Mouse (Mus musculus) MN1 (cell line): ENCODE results near the gene Mettl24.

Experiments used
- DNase-seq: peaks from one replicate; pipeline ENCODE4 v3.0.0-alpha.2; 2016; ENCODE audit warnings: low spot score

Mettl24 gene

GRCm38 (mm10) chr10:40683092-40683867 is at the start of gene Mettl24:
Gene Mettl24 (plus strand): TSS chr10:40683282.
- DNase-seq, result peak; percentile 94

- peak; percentile 33 for DNase-seq
These were observed 45.8 kb upstream of the Mettl24 start for GRCm38 (mm10) chr10:40637331-40637730.

GRCm38 (mm10) chr10:40638276-40638675 is 44.8 kb upstream of the Mettl24 start:
- DNase-seq, result peak; percentile 71

GRCm38 (mm10) chr10:40638823-40639819 is 44.0 kb upstream of the Mettl24 start:
- peak; percentile 88 for DNase-seq

- DNase-seq, result no peak
These were observed 42.7 kb upstream of the Mettl24 start for GRCm38 (mm10) chr10:40640406-40640805.

GRCm38 (mm10) chr10:40641901-40642300 is 41.2 kb upstream of the Mettl24 start:
- no peak for DNase-seq

GRCm38 (mm10) chr10:40643126-40643525 is 40.0 kb upstream of the Mettl24 start:
- DNase-seq, result no peak

GRCm38 (mm10) chr10:40644456-40644855 is 38.6 kb upstream of the Mettl24 start:
- DNase-seq, result no peak

GRCm38 (mm10) chr10:40645346-40645745 is 37.7 kb upstream of the Mettl24 start:
- DNase-seq, result no peak

GRCm38 (mm10) chr10:40648776-40649175 is 34.3 kb upstream of the Mettl24 start:
- DNase-seq, result no peak

- DNase-seq, result peak; percentile 76
These were observed 33.4 kb upstream of the Mettl24 start for GRCm38 (mm10) chr10:40649634-40650033.

- no peak for DNase-seq
These were observed 31.4 kb upstream of the Mettl24 start for GRCm38 (mm10) chr10:40651676-40652075.

GRCm38 (mm10) chr10:40665270-40665669 is 17.8 kb upstream of the Mettl24 start:
- no peak for DNase-seq

GRCm38 (mm10) chr10:40666943-40667342 is 16.1 kb upstream of the Mettl24 start:
- no peak for DNase-seq

- DNase-seq, result no peak
These were observed 14.4 kb upstream of the Mettl24 start for GRCm38 (mm10) chr10:40668640-40669039.

GRCm38 (mm10) chr10:40672587-40673296 is 10.3 kb upstream of the Mettl24 start:
- no peak for DNase-seq

GRCm38 (mm10) chr10:40673297-40673665 is 9.8 kb upstream of the Mettl24 start:
- no peak for DNase-seq

- DNase-seq, result no peak
These were observed 8.9 kb upstream of the Mettl24 start for GRCm38 (mm10) chr10:40674151-40674550.

- DNase-seq, result no peak
These were observed 7.2 kb upstream of the Mettl24 start for GRCm38 (mm10) chr10:40675921-40676320.

- DNase-seq, result no peak
These were observed 4.6 kb upstream of the Mettl24 start for GRCm38 (mm10) chr10:40678477-40678876.

- DNase-seq, result peak; percentile 56
These were observed 612 bp upstream of the Mettl24 start for GRCm38 (mm10) chr10:40682470-40682869.

- DNase-seq, result no peak
These were observed 779 bp downstream of the Mettl24 start for GRCm38 (mm10) chr10:40683868-40684253.
